In the genomic region with DNA sequence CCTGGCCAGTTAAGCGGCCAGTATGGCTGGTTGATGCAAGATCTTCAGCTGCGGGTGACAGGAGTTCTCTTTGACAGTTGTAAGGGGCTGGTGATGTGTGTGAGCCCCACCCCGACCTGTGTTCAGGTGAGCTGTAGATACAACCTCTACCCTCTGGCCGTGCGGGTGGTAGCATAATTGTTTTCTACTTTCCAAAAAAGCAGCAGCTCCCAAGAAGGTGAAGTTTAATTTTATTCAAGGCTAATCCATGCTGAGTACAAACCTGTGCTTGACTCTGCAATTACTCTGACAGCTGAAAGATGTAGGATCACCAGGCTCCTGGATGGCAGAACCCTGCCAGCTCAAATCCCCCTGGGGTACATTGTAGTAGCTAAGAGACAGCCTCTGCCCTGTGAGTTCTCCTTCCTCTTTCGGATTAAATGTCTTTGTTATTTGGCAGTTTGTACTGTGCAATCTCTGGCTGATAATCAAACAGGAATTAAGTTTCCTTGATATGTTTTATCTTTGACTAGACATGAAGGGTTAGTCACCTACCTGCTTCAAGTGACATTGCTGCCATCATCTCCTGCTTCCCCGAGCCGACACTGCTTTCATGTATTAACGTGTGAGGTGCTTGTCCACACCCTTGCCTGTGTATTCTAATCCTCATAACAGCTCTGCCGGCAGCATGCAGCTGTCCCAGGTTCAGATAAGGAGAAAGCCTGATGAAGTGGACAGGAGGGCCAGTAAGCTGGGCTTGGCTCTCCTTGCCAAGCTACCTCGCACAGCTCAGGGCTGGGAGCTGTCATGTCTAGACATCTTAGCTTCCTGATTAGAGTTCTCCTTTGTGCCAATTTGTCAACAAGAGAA, we compare ENCODE assay signal across 18 mouse cellular contexts.
A peak's percentile ranks its signal among the peaks of the same experiment; 100 is the strongest.
DNase-seq lines count a peak whose midpoint lies in the region; ATAC-seq lines count a peak whose summit lies in the region.
"Had no signal": no experiment of that assay in that cellular context is flagged by ENCODE, and none has a peak within 500 bp of the region (broad histone marks: within the 10 kb centered on the region; RNA-seq: fewer than 3 reads in every experiment).

No protein-coding gene starts in this region.

- H3K4me3 ChIP-seq in midbrain, embryonic 15.5 days, result no peak overlapping the region
- H3K4me3 ChIP-seq: gastrocnemius, adult 2 months; heart, embryonic 10.5 days; intestine, embryonic 15.5 days; limb, embryonic 13.5 days had no signal

- H3K4me1 ChIP-seq in midbrain, embryonic 15.5 days, result peaks cover 25% of the 10 kb centered on the region
- H3K4me1 ChIP-seq: intestine, embryonic 15.5 days had no signal

- H3K36me3 ChIP-seq in midbrain, embryonic 15.5 days (replicated peaks), result no peaks in the 10 kb centered on the region

- H3K27me3 ChIP-seq in midbrain, embryonic 15.5 days (replicated peaks), result no peaks in the 10 kb centered on the region
- H3K27me3 ChIP-seq: CH12.LX; intestine, embryonic 15.5 days; limb, embryonic 13.5 days; Patski had no signal

- no peak overlapping the region for H3K9ac ChIP-seq in midbrain, embryonic 15.5 days
- H3K9ac ChIP-seq: intestine, embryonic 15.5 days; limb, embryonic 13.5 days had no signal

- ATAC-seq in midbrain, embryonic 15.5 days (replicated peaks), result no peak
- ATAC-seq: forebrain, embryonic 14.5 days; intestine, embryonic 15.5 days; Patski had no signal

- intact Hi-C loops in heart, postnatal 36 days (cut with DNase I), result no loop called here

- peak overlapping the region; percentile 51; the same call in 1 of the 2 replicates for H3K27ac ChIP-seq in midbrain, embryonic 15.5 days
- H3K27ac ChIP-seq: gastrocnemius, adult 2 months; heart, embryonic 10.5 days; intestine, embryonic 15.5 days; limb, embryonic 13.5 days had no signal

- no peak overlapping the region for H3K4me2 ChIP-seq in midbrain, embryonic 15.5 days
- H3K4me2 ChIP-seq: intestine, embryonic 15.5 days; limb, embryonic 13.5 days had no signal

- WGBS in midbrain, embryonic 15.5 days, result 62% methylated on average over 11 of the region's 11 CpGs

- no peaks in the 10 kb centered on the region for H3K9me3 ChIP-seq in midbrain, embryonic 15.5 days
- H3K9me3 ChIP-seq: heart, embryonic 10.5 days; intestine, embryonic 15.5 days; limb, embryonic 13.5 days had no signal

- DNase-seq in cerebellum, postnatal 25 days, result peak; percentile 1 to 2
- no peak for DNase-seq in cerebellum, postnatal 4 days (ENCODE audit: low spot score in 2 of 2)
- peak; percentile 11 for DNase-seq in heart, postnatal 4 days
- no peak for DNase-seq in heart, postnatal 36 days
- peak; percentile 1 for DNase-seq in ovary, postnatal 36 days (ENCODE audit: low spot score)
- no peak for DNase-seq in ovary, postnatal 14 days (ENCODE audit: low spot score)
- no peak for DNase-seq in embryo, embryonic 11 days
- DNase-seq: cerebellum, adult 8-10 months; gastrocnemius, adult 2 months; lung, postnatal 36 days; thymus, postnatal 25 days had no signal

Comparison
In these comparisons a context has a peak if more than half of its experiments do, and no peak if none do; other contexts are left out.
1. DNase-seq: peak in cerebellum, postnatal 25 days (2 of 2), heart, postnatal 4 days (single experiment) and ovary, postnatal 36 days (single experiment); none in cerebellum, postnatal 4 days (0 of 2), heart, postnatal 36 days (0 of 2), ovary, postnatal 14 days (single experiment) and embryo, embryonic 11 days (single experiment).